Mouse (Mus musculus): ENCODE data around the gene Lmod2. TPM values are rescaled to one million over a fixed set of nuclear protein-coding genes. Genes with fewer than 3 reads are reported as not detected.

The Lmod2 gene
- 0.37 TPM in 1 of 2 replicates, not detected in the other for total RNA-seq (2014; rRNA removed)
- not detected in 2 replicates for polyA plus RNA-seq (2012; rRNA removed)

DNA sequence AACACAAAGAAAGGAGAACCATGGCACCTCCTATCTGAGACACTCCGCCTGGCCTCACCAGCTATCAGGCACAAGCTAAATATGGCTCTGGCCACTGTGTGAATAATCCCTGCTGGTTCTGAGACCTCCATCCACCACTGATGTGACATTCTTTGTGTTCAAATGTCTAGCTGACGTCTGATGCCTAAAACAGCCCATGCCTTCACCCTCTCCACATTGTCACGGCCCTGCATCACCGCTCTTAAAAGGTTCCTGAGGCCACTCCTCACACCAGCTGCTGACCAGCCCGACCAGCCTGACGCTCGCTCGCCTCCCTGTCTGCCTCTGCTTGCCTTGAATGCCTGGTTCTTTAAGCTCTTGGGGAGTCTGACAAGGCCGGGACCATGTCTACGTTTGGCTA, at the start of gene Lmod2:
TSS of gene Lmod2 (plus strand) at position 263 of the 400 bp plus-strand sequence.
- DNase-seq (ENCODE audit: extremely low read depth, low read depth, low spot score) = no peak
- H3K4me1 ChIP-seq (ENCODE audit: control insufficient read depth, insufficient read depth, low read length) = peaks cover 8% of the 10 kb centered on the region; the same call in 1 of the 2 replicates
- no peak within 1 kb of the TSS for H3K27ac ChIP-seq (replicated peaks; ENCODE audit: insufficient read depth, low read depth, low read length)
- no peak for TF ChIP-seq POLR2A (IDR thresholded peaks at IDR 0.05; ENCODE audit: extremely low read depth, insufficient read depth, low read length)
- no peak for TF ChIP-seq CTCF (IDR thresholded peaks at IDR 0.05; ENCODE audit: low read depth, low read length)
- 92% methylated on average over 10 of the region's 10 CpGs for WGBS
- H3K79me2 ChIP-seq (ENCODE audit: control insufficient read depth, insufficient read depth, low read length) = no peaks in the 10 kb centered on the region
- H3K4me3 ChIP-seq (ENCODE audit: insufficient read depth, low read depth, low read length) = no peak within 1 kb of the TSS
- no peaks in the 10 kb centered on the region for H3K27me3 ChIP-seq (ENCODE audit: control insufficient read depth, insufficient read depth, low read length)
- H3K36me3 ChIP-seq (ENCODE audit: control insufficient read depth, insufficient read depth, low read length) = no peaks in the 10 kb centered on the region
- H3K9ac ChIP-seq (ENCODE audit: low read depth, low read length) = no peak within 1 kb of the TSS

GRCm38 (mm10) chr6:24549801-24550200, 47.8 kb upstream of the Lmod2 start:
- Histone ChIP-seq H3K9ac (ENCODE audit: low read depth, low read length) (no peak overlapping the region), H3K4me1 (ENCODE audit: control insufficient read depth, insufficient read depth, low read length) (no peaks in the 10 kb centered on the region), H3K79me2 (ENCODE audit: control insufficient read depth, insufficient read depth, low read length) (no peaks in the 10 kb centered on the region), H3K36me3 (ENCODE audit: control insufficient read depth, insufficient read depth, low read length) (no peaks in the 10 kb centered on the region), H3K27me3 (ENCODE audit: control insufficient read depth, insufficient read depth, low read length) (no peaks in the 10 kb centered on the region), H3K4me3 (ENCODE audit: insufficient read depth, low read depth, low read length) (no peak overlapping the region), H3K27ac (replicated peaks; ENCODE audit: insufficient read depth, low read depth, low read length) (no peak overlapping the region)
- TF ChIP-seq POLR2A (IDR thresholded peaks at IDR 0.05; ENCODE audit: extremely low read depth, insufficient read depth, low read length) (no peak), CTCF (IDR thresholded peaks at IDR 0.05; ENCODE audit: low read depth, low read length) (no peak)
- DNase-seq (ENCODE audit: extremely low read depth, low read depth, low spot score) = no peak
- 68% methylated on average over 2 of the region's 2 CpGs for WGBS

DNA sequence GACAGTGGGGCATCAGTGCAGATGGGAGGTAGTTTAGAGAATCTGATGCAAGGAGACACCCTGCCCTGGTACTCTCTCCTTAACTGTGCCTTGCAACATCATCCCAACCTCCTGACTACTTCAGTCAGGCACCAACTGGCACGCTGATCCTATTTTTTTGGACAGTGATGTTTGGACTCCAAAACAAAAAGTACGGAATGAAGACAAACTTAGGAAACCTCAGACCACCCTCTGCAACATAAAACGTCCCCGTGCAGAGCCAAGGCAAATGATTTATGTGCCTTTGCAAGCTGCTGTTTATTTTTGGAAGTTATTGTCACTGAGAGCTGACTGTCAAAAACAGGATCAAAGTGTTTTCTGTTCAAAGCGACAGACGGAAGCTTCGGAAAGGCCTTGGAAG, 45.5 kb upstream of the Lmod2 start:
- Histone ChIP-seq H3K27me3 (ENCODE audit: control insufficient read depth, insufficient read depth, low read length) (no peaks in the 10 kb centered on the region), H3K4me1 (ENCODE audit: control insufficient read depth, insufficient read depth, low read length) (no peaks in the 10 kb centered on the region), H3K9ac (ENCODE audit: low read depth, low read length) (no peak overlapping the region), H3K36me3 (ENCODE audit: control insufficient read depth, insufficient read depth, low read length) (no peaks in the 10 kb centered on the region), H3K4me3 (ENCODE audit: insufficient read depth, low read depth, low read length) (no peak overlapping the region), H3K27ac (replicated peaks; ENCODE audit: insufficient read depth, low read depth, low read length) (no peak overlapping the region), H3K79me2 (ENCODE audit: control insufficient read depth, insufficient read depth, low read length) (no peaks in the 10 kb centered on the region)
- WGBS = 54% methylated on average over 7 of the region's 7 CpGs
- TF ChIP-seq POLR2A (IDR thresholded peaks at IDR 0.05; ENCODE audit: extremely low read depth, insufficient read depth, low read length) (no peak), CTCF (IDR thresholded peaks at IDR 0.05; ENCODE audit: low read depth, low read length) (no peak)
- DNase-seq (ENCODE audit: extremely low read depth, low read depth, low spot score) = no peak

GRCm38 (mm10) chr6:24554427-24555086, 43.0 kb upstream of the Lmod2 start:
- TF ChIP-seq POLR2A (IDR thresholded peaks at IDR 0.05; ENCODE audit: extremely low read depth, insufficient read depth, low read length) (no peak), CTCF (IDR thresholded peaks at IDR 0.05; ENCODE audit: low read depth, low read length) (no peak)
- Histone ChIP-seq H3K4me3 (ENCODE audit: insufficient read depth, low read depth, low read length) (no peak overlapping the region), H3K4me1 (ENCODE audit: control insufficient read depth, insufficient read depth, low read length) (no peaks in the 10 kb centered on the region), H3K9ac (ENCODE audit: low read depth, low read length) (no peak overlapping the region), H3K36me3 (ENCODE audit: control insufficient read depth, insufficient read depth, low read length) (no peaks in the 10 kb centered on the region), H3K79me2 (ENCODE audit: control insufficient read depth, insufficient read depth, low read length) (no peaks in the 10 kb centered on the region), H3K27me3 (ENCODE audit: control insufficient read depth, insufficient read depth, low read length) (no peaks in the 10 kb centered on the region), H3K27ac (replicated peaks; ENCODE audit: insufficient read depth, low read depth, low read length) (no peak overlapping the region)
- peak; percentile 18 for DNase-seq (ENCODE audit: extremely low read depth, low read depth, low spot score)
- 62% methylated on average over 11 of the region's 11 CpGs for WGBS

GRCm38 (mm10) chr6:24555488-24555887, 42.1 kb upstream of the Lmod2 start:
- no peaks in the 10 kb centered on the region for H3K79me2 ChIP-seq (ENCODE audit: control insufficient read depth, insufficient read depth, low read length)
- no peak overlapping the region for H3K9ac ChIP-seq (ENCODE audit: low read depth, low read length)
- WGBS = 74% methylated on average over 2 of the region's 2 CpGs
- H3K27ac ChIP-seq (replicated peaks; ENCODE audit: insufficient read depth, low read depth, low read length) = no peak overlapping the region
- H3K36me3 ChIP-seq (ENCODE audit: control insufficient read depth, insufficient read depth, low read length) = no peaks in the 10 kb centered on the region
- no peaks in the 10 kb centered on the region for H3K4me1 ChIP-seq (ENCODE audit: control insufficient read depth, insufficient read depth, low read length)
- DNase-seq (ENCODE audit: extremely low read depth, low read depth, low spot score) = no peak
- no peaks in the 10 kb centered on the region for H3K27me3 ChIP-seq (ENCODE audit: control insufficient read depth, insufficient read depth, low read length)
- H3K4me3 ChIP-seq (ENCODE audit: insufficient read depth, low read depth, low read length) = no peak overlapping the region
- TF ChIP-seq CTCF (IDR thresholded peaks at IDR 0.05; ENCODE audit: low read depth, low read length) = no peak
- TF ChIP-seq POLR2A (IDR thresholded peaks at IDR 0.05; ENCODE audit: extremely low read depth, insufficient read depth, low read length) = no peak

DNA sequence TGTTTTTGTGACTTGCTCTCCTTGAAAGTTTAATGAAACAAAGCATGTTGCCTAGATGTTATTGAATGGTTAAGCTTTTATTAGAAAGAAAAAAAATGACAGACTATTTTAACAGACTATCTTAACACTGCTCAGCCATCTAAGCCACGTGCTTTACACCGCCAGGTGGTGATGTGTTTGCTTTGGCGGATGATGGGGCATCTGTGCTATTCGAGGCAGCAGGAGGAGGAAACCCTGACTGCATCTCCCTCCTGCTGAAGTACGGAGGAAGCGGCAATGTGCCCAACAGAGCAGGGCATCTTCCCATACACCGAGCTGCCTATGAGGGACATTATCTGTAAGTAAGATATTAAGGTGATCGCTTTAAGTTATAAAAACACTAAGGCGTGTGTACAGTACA, 33.5 kb upstream of the Lmod2 start:
- Histone ChIP-seq H3K9ac (ENCODE audit: low read depth, low read length) (no peak overlapping the region), H3K27me3 (ENCODE audit: control insufficient read depth, insufficient read depth, low read length) (no peaks in the 10 kb centered on the region), H3K4me1 (ENCODE audit: control insufficient read depth, insufficient read depth, low read length) (no peaks in the 10 kb centered on the region), H3K4me3 (ENCODE audit: insufficient read depth, low read depth, low read length) (no peak overlapping the region), H3K36me3 (ENCODE audit: control insufficient read depth, insufficient read depth, low read length) (no peaks in the 10 kb centered on the region), H3K79me2 (ENCODE audit: control insufficient read depth, insufficient read depth, low read length) (no peaks in the 10 kb centered on the region), H3K27ac (replicated peaks; ENCODE audit: insufficient read depth, low read depth, low read length) (no peak overlapping the region)
- WGBS = 66% methylated on average over 9 of the region's 9 CpGs
- TF ChIP-seq CTCF (IDR thresholded peaks at IDR 0.05; ENCODE audit: low read depth, low read length) = no peak
- TF ChIP-seq POLR2A (IDR thresholded peaks at IDR 0.05; ENCODE audit: extremely low read depth, insufficient read depth, low read length) = no peak
- no peak for DNase-seq (ENCODE audit: extremely low read depth, low read depth, low spot score)

Data from liver, adult 2 months (tissue).